29 mouse cellular contexts compared by ENCODE assay signal in genomic region chr9:29011476-29011875, GRCm38 (mm10).
A peak's percentile ranks its signal among the peaks of the same experiment; 100 is the strongest.
DNase-seq lines count a peak whose midpoint lies in the region; ATAC-seq lines count a peak whose summit lies in the region.
"Had no signal": no experiment of that assay in that cellular context is flagged by ENCODE, and none has a peak within 500 bp of the region (broad histone marks: within the 10 kb centered on the region; RNA-seq: fewer than 3 reads in every experiment).

No protein-coding gene starts in this region.

- DNase-seq in embryo, embryonic 10 days (ENCODE audit: low spot score): peak; percentile 34
- no peak for DNase-seq in embryo, embryonic 11 days
- no peak for DNase-seq in heart, embryonic 10.5 days (ENCODE audit: low spot score)
- no peak for DNase-seq in heart, postnatal 10 days
- DNase-seq in midbrain, embryonic 10.5 days (ENCODE audit: low spot score): no peak
- DNase-seq in embryo, embryonic 10.5 days (ENCODE audit: low spot score): peak; percentile 11
- no peak for DNase-seq in adrenal gland, postnatal 14 days
- DNase-seq: adrenal gland, adult 8-10 months; adrenal gland, postnatal 25 days; B cell, adult 2 months; cerebellum, adult 11 months; cerebellum, adult 18-20 months; cerebellum, adult 8-10 months; cerebellum, adult 9-11 months; cerebellum, postnatal 14 days; cerebellum, postnatal 36 days had no signal

- intact Hi-C loops in heart, postnatal 10 days (cut with DNase I): no loop called here

- H3K36me3 ChIP-seq in heart, embryonic 10.5 days: no peaks in the 10 kb centered on the region
- no peaks in the 10 kb centered on the region for H3K36me3 ChIP-seq in midbrain, embryonic 10.5 days
- H3K36me3 ChIP-seq in midbrain, embryonic 16.5 days (ENCODE audit: control insufficient read depth, insufficient read depth, low read length): no peaks in the 10 kb centered on the region
- H3K36me3 ChIP-seq: embryonic facial prominence, embryonic 13.5 days; embryonic facial prominence, embryonic 15.5 days; forebrain, embryonic 10.5 days; forebrain, embryonic 12.5 days; G1E had no signal

- H3K9ac ChIP-seq in midbrain, embryonic 16.5 days (ENCODE audit: low read depth, low read length): no peak overlapping the region
- H3K9ac ChIP-seq: embryonic facial prominence, embryonic 13.5 days; embryonic facial prominence, embryonic 15.5 days; forebrain, embryonic 12.5 days had no signal

- H3K27me3 ChIP-seq in heart, embryonic 10.5 days (ENCODE audit: insufficient read depth, poor library complexity, severe bottlenecking): no peaks in the 10 kb centered on the region
- no peaks in the 10 kb centered on the region for H3K27me3 ChIP-seq in midbrain, embryonic 10.5 days (ENCODE audit: low read depth, poor library complexity, severe bottlenecking)
- no peaks in the 10 kb centered on the region for H3K27me3 ChIP-seq in midbrain, embryonic 16.5 days (ENCODE audit: control insufficient read depth, insufficient read depth, low read depth, low read length)
- H3K27me3 ChIP-seq: CH12.LX; embryonic facial prominence, embryonic 13.5 days; embryonic facial prominence, embryonic 15.5 days; forebrain, embryonic 12.5 days; Patski had no signal

- H3K4me1 ChIP-seq in heart, embryonic 10.5 days: peaks cover 21% of the 10 kb centered on the region
- peaks cover 11% of the 10 kb centered on the region for H3K4me1 ChIP-seq in midbrain, embryonic 10.5 days
- 0 out of 2 replicates have a peak, but pooled peaks cover 3% of the 10 kb centered on the region for H3K4me1 ChIP-seq in midbrain, embryonic 16.5 days (ENCODE audit: control insufficient read depth, insufficient read depth, low read length)
- H3K4me1 ChIP-seq: embryonic facial prominence, embryonic 13.5 days; embryonic facial prominence, embryonic 15.5 days had no signal

- WGBS in heart, embryonic 10.5 days: 51% methylated on average over 3 of the region's 3 CpGs
- WGBS in midbrain, embryonic 10.5 days: 29% methylated on average over 3 of the region's 3 CpGs
- 35% methylated on average over 3 of the region's 3 CpGs for WGBS in midbrain, embryonic 16.5 days

- peak overlapping the region; percentile 56 for H3K27ac ChIP-seq in heart, embryonic 10.5 days
- H3K27ac ChIP-seq in midbrain, embryonic 10.5 days (replicated peaks): 0 out of 2 replicates have a peak overlapping the region, but pooled peaks have one; percentile 23
- H3K27ac ChIP-seq in midbrain, embryonic 16.5 days (ENCODE audit: low read length): no peak overlapping the region
- H3K27ac ChIP-seq: embryonic facial prominence, embryonic 13.5 days; embryonic facial prominence, embryonic 15.5 days; forebrain, embryonic 10.5 days; forebrain, embryonic 12.5 days had no signal

- H3K4me3 ChIP-seq in heart, embryonic 10.5 days: no peak overlapping the region
- no peak overlapping the region for H3K4me3 ChIP-seq in midbrain, embryonic 10.5 days
- no peak overlapping the region for H3K4me3 ChIP-seq in midbrain, embryonic 16.5 days (ENCODE audit: low read depth, low read length)
- H3K4me3 ChIP-seq: embryonic facial prominence, embryonic 13.5 days; embryonic facial prominence, embryonic 15.5 days; erythroblast, embryonic 14.5 days; forebrain, embryonic 10.5 days; forebrain, embryonic 12.5 days had no signal

- H3K9me3 ChIP-seq in heart, embryonic 10.5 days: no peaks in the 10 kb centered on the region
- no peaks in the 10 kb centered on the region for H3K9me3 ChIP-seq in midbrain, embryonic 10.5 days (replicated peaks)
- H3K9me3 ChIP-seq in midbrain, embryonic 16.5 days (replicated peaks; ENCODE audit: control insufficient read depth, low read length, poor library complexity, severe bottlenecking): no peaks in the 10 kb centered on the region
- H3K9me3 ChIP-seq: embryonic facial prominence, embryonic 13.5 days; embryonic facial prominence, embryonic 15.5 days; forebrain, embryonic 10.5 days; forebrain, embryonic 12.5 days had no signal

- no peak overlapping the region for H3K4me2 ChIP-seq in midbrain, embryonic 16.5 days (ENCODE audit: low read length)
- H3K4me2 ChIP-seq: embryonic facial prominence, embryonic 13.5 days; embryonic facial prominence, embryonic 15.5 days; forebrain, embryonic 12.5 days had no signal

- no peak for ATAC-seq in midbrain, embryonic 16.5 days
- ATAC-seq: activated CD4-positive, CD25-positive, alpha-beta regulatory T cell, adult 4 months; CD4-positive, CD25-positive, alpha-beta regulatory T cell, adult 4 months; forebrain, embryonic 14.5 days; forebrain, embryonic 16.5 days; Patski had no signal

Comparison
In these comparisons a context has a peak if more than half of its experiments do, and no peak if none do; other contexts are left out.
1. DNase-seq: peak in embryo, embryonic 10 days (single experiment) and embryo, embryonic 10.5 days (single experiment); none in embryo, embryonic 11 days (single experiment), heart, embryonic 10.5 days (single experiment), heart, postnatal 10 days (0 of 2), midbrain, embryonic 10.5 days (single experiment) and adrenal gland, postnatal 14 days (single experiment).